Mouse (Mus musculus) midbrain, embryonic 15.5 days (tissue): ENCODE results near the gene Ctnnd2. TPM values are rescaled to one million over a fixed set of nuclear protein-coding genes. Genes with fewer than 3 reads are reported as not detected.
"Not testable (repeated sequence)": the region's sequence is repeated elsewhere in the genome, so short reads cannot be mapped to it uniquely, and the experiment has no call there.

Source experiments
- ATAC-seq: fragments of 200-750 bp; cut with Nextera tagmentation; replicated peaks from 2 replicates; pipeline ENCODE4 v1.8.0; 2017; ENCODE audit warnings: moderate TSS enrichment
- H3K27ac ChIP-seq: fragments of 300-500 bp; sonication (generic); 2 replicates; pipeline ENCODE4 v1.5.1; 2015; ENCODE audit warnings: mild to moderate bottlenecking, inconsistent platforms
- H3K27me3 ChIP-seq: fragments of 300-500 bp; sonication (generic); replicated peaks from 2 replicates; pipeline ENCODE4 v1.6.1; 2015; ENCODE audit warnings: inconsistent platforms
- H3K36me3 ChIP-seq: fragments of 300-500 bp; sonication (generic); replicated peaks from 2 replicates; pipeline ENCODE4 v1.6.1; 2015; ENCODE audit warnings: inconsistent platforms
- H3K4me1 ChIP-seq: fragments of 300-500 bp; sonication (generic); 2 replicates; pipeline ENCODE4 v1.6.1; 2015; ENCODE audit warnings: inconsistent platforms
- H3K4me2 ChIP-seq: fragments of 300-500 bp; sonication (generic); 2 replicates; pipeline ENCODE4 v1.6.1; 2015; ENCODE audit warnings: inconsistent platforms, mild to moderate bottlenecking, moderate library complexity
- H3K4me3 ChIP-seq: fragments of 300-500 bp; sonication (generic); 2 replicates; pipeline ENCODE4 v1.5.1; 2015; ENCODE audit warnings: mild to moderate bottlenecking, inconsistent platforms
- H3K9ac ChIP-seq: fragments of 300-500 bp; sonication (generic); 2 replicates; pipeline ENCODE4 v1.6.1; 2015; ENCODE audit warnings: mild to moderate bottlenecking, inconsistent platforms
- H3K9me3 ChIP-seq: fragments of 300-500 bp; sonication (generic); 2 replicates; pipeline ENCODE4 v1.6.1; 2016; ENCODE audit warnings: inconsistent platforms
- WGBS: fragments of 180-500 bp; shearing (Covaris S2); methylation state at CpG from one replicate; pipeline ENCODE4 v1.1.7; 2015; ENCODE audit warnings: mixed read lengths; 5-methylcytosine and 5-hydroxymethylcytosine counted together
- polyA plus RNA-seq: library from polyadenylated mRNA; unstranded; fragments of >200 nt; fragmentation: Nextera tagmentation; extraction: Ambion mirVana; gene quantifications from 2 replicates; pipeline ENCODE4 v1.2.1, GENCODE M21; 2015

Gene Ctnnd2
- polyA plus RNA-seq = 72.2 and 73.2 TPM in 2 replicates

DNA sequence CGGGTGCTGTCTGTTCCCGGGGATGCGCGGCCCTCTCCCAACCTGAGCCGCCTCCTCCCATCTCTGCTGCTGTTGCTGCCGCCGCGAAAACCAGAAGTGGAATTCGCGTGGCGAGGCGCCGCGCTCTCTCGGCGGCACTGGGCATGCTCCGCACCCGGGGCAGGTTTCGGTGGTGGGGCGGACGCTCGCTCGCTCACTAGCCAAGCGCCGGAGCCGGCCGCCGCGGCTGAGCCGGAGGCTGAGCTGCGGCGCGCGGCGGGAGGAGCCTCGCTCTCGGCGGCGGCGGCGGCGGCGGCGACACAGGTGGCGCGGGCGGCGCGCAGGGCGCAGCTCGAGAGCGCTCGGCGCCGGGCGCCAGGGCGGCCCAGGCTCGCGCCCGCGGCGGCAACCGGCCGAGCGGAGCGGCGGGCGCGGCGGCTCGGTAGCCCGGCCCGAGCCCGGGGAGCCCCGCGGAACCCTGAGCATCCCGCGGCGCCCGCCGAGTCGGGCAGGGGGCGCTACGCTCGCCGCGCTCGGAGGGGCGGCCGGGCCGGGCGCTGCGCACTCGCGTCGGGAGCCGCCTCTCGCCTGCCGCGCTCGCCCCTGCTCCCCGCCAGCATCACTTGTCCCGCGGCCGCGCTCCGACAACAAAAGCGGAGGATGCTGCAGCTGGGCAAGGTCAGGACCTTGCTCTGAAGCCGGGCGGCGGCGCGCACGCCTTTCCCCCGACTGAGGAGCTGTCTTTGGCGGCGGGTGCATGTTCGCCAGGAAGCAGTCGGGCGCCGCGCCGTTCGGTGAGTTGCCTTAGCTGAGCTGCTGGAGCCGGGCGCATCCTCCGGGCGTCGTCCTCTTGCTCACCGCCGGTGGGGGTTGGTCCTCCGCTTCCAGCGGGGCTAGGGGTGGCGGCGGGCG, at the start of gene Ctnnd2:
Gene Ctnnd2 (plus strand): TSS at position 203 of the 891 bp plus-strand sequence.
- Histone ChIP-seq H3K27ac (peak within 1 kb of the TSS; percentile 100), H3K4me1 (peaks cover 15% of the 10 kb centered on the region), H3K27me3 (no peaks in the 10 kb centered on the region), H3K4me3 (peak within 1 kb of the TSS; percentile 97), H3K4me2 (peak within 1 kb of the TSS; percentile 58), H3K9ac (peak within 1 kb of the TSS; percentile 98), H3K9me3 (no peaks in the 10 kb centered on the region), H3K36me3 (no peaks in the 10 kb centered on the region)
- WGBS = under 1% methylated on average over 134 of the region's 136 CpGs
- peak; percentile 93 for ATAC-seq

GRCm38 (mm10) chr15:30130705-30131104, 41.7 kb upstream of the Ctnnd2 start:
- ATAC-seq = no peak
- Histone ChIP-seq H3K9ac (no peak overlapping the region), H3K9me3 (no peaks in the 10 kb centered on the region), H3K27me3 (no peaks in the 10 kb centered on the region), H3K4me1 (no peaks in the 10 kb centered on the region), H3K36me3 (no peaks in the 10 kb centered on the region), H3K27ac (no peak overlapping the region), H3K4me2 (no peak overlapping the region), H3K4me3 (no peak overlapping the region)
- WGBS = 46% methylated on average over 6 of the region's 6 CpGs

- not testable (repeated sequence) for H3K27me3 ChIP-seq, H3K9me3 ChIP-seq, H3K36me3 ChIP-seq, H3K4me3 ChIP-seq, H3K27ac ChIP-seq, ATAC-seq, H3K4me2 ChIP-seq, H3K4me1 ChIP-seq, H3K9ac ChIP-seq
- 33% methylated on average over 1 of the region's 1 CpGs for WGBS
Measured at GRCm38 (mm10) chr15:30139626-30140025, 32.8 kb upstream of the Ctnnd2 start.

DNA sequence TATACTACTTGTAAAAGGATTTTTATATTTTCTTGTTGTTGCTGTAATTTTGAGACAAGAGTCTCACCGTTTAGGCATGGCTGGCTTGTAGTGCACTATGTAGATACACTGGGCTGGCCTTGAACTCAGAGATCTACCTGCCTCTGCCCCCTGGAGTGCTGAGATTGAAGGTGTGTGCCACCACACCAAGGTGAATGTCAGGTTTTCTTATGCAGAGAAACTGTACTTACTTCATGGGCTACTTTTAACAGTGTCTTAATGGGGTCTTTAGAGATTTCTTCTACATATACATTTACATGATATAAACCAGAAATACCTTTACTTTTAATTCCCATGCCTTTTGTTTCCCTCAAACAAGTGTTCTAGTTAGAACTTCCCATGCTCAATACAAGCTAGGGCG, 27.0 kb upstream of the Ctnnd2 start:
- H3K27me3 ChIP-seq = no peaks in the 10 kb centered on the region
- 86% methylated on average over 2 of the region's 2 CpGs for WGBS
- no peak overlapping the region for H3K4me3 ChIP-seq
- no peaks in the 10 kb centered on the region for H3K4me1 ChIP-seq
- no peak overlapping the region for H3K27ac ChIP-seq
- H3K4me2 ChIP-seq = no peak overlapping the region
- no peak for ATAC-seq
- no peaks in the 10 kb centered on the region for H3K9me3 ChIP-seq
- H3K9ac ChIP-seq = no peak overlapping the region
- H3K36me3 ChIP-seq = no peaks in the 10 kb centered on the region

- 40% methylated on average over 2 of the region's 2 CpGs for WGBS
- no peak overlapping the region for H3K27ac ChIP-seq
- no peak overlapping the region for H3K9ac ChIP-seq
- ATAC-seq = no peak
- no peaks in the 10 kb centered on the region for H3K4me1 ChIP-seq
- H3K4me2 ChIP-seq = no peak overlapping the region
- H3K4me3 ChIP-seq = no peak overlapping the region
- H3K9me3 ChIP-seq = no peaks in the 10 kb centered on the region
- no peaks in the 10 kb centered on the region for H3K27me3 ChIP-seq
- no peaks in the 10 kb centered on the region for H3K36me3 ChIP-seq
Measured at GRCm38 (mm10) chr15:30152176-30152575, 20.2 kb upstream of the Ctnnd2 start.

DNA sequence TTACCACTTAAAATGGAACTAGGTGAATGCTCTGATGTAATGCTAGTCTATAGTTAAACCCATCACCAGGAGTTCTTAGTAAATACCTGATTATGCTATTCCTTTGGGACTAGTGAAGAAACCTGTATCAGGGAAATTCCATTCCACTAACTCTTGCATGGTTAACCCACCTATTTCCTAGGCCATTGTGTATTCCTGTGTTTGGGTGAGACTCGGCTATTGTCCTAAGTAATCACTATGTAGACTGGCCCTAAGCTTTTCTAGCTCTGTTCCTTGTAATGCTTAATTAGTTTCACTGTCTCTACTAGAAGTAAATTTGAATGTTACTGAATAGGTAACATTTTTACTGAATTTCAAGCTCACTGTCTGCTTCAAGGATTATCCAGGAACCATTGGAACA, 14.4 kb upstream of the Ctnnd2 start:
- 100% methylated on average over 1 of the region's 1 CpGs for WGBS

DNA sequence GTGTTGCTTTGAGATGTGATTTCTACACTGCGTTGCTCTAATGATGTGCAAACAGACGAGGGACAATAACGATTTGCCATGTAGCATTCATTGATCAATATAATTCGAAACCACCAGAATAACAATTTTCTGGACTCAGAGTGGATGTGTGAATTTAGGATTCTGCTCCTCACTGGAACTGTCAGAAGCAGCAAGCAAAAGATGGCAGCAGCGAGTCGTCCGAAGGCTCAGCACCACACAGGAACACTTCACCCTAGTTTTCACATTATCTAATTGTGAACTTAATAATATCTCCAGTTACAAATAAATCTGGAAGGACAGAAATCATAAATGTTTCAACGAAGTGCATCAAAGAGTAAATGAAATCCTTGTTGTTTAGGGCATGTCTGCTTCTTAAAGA, 2.4 kb upstream of the Ctnnd2 start:
- H3K4me1 ChIP-seq = peaks cover 12% of the 10 kb centered on the region
- H3K27me3 ChIP-seq = no peaks in the 10 kb centered on the region
- no peak overlapping the region for H3K4me3 ChIP-seq
- H3K36me3 ChIP-seq = no peaks in the 10 kb centered on the region
- WGBS = 68% methylated on average over 8 of the region's 8 CpGs
- H3K9ac ChIP-seq = no peak overlapping the region
- H3K4me2 ChIP-seq = no peak overlapping the region
- H3K27ac ChIP-seq = no peak overlapping the region
- no peaks in the 10 kb centered on the region for H3K9me3 ChIP-seq
- no peak for ATAC-seq

More for the DNA sequence above, 14.4 kb upstream of the Ctnnd2 start:
- no peak overlapping the region for H3K27ac ChIP-seq
- H3K9ac ChIP-seq = no peak overlapping the region
- no peak overlapping the region for H3K4me2 ChIP-seq
- H3K9me3 ChIP-seq = no peaks in the 10 kb centered on the region
- H3K27me3 ChIP-seq = no peaks in the 10 kb centered on the region
- 0 out of 2 replicates have a peak, but pooled peaks cover 4% of the 10 kb centered on the region for H3K4me1 ChIP-seq
- H3K36me3 ChIP-seq = no peaks in the 10 kb centered on the region
- ATAC-seq = no peak
- no peak overlapping the region for H3K4me3 ChIP-seq

DNA sequence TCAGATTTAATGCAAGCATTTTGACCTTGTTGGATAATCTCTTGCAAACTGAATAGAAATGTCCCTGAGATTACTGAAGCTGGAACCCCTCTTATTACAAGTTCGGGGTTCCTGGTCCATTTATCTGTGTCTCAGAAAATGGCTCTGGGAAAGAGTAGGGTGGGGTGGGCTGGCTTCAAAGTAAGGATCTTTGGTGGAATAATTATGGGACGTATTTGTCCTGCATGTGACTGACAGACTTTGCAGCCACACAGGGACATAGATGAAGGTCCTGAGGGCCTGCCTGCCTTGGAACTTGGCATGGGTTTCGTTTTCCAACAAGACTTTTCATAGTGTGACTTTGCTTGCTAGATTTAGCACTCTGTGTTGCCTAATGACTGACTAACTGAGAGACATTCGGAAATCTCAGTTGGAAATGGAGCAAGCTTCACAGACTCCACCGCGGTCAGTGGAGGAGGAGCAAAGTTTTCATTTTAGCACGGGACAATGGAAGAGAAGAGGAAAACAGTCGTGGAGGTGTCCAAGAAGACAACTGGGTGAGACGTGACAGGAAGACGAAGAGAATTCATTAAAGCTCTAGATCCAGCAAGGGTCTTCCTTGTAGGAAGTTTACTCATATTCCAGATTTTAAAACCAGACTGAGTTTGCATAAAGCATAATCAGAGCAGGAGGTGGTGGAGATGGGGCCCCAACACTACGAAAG, 749 bp upstream of the Ctnnd2 start:
- Histone ChIP-seq H3K4me3 (peak overlapping the region; percentile 97), H3K9ac (peak overlapping the region; percentile 98), H3K9me3 (no peaks in the 10 kb centered on the region), H3K4me1 (peaks cover 15% of the 10 kb centered on the region), H3K4me2 (peak overlapping the region; percentile 58), H3K36me3 (no peaks in the 10 kb centered on the region), H3K27ac (peak overlapping the region; percentile 100), H3K27me3 (no peaks in the 10 kb centered on the region)
- 14% methylated on average over 11 of the region's 11 CpGs for WGBS
- ATAC-seq = no peak

GRCm38 (mm10) chr15:30173370-30173941, 1.1 kb downstream of the Ctnnd2 start:
- H3K36me3 ChIP-seq = no peaks in the 10 kb centered on the region
- peaks cover 15% of the 10 kb centered on the region for H3K4me1 ChIP-seq
- H3K9me3 ChIP-seq = no peaks in the 10 kb centered on the region
- H3K4me3 ChIP-seq = peak overlapping the region; percentile 97
- peak overlapping the region; percentile 100 for H3K27ac ChIP-seq
- peak overlapping the region; percentile 58 for H3K4me2 ChIP-seq
- peak; percentile 80 for ATAC-seq
- H3K9ac ChIP-seq = peak overlapping the region; percentile 98
- under 1% methylated on average over 29 of the region's 29 CpGs for WGBS
- H3K27me3 ChIP-seq = no peaks in the 10 kb centered on the region

DNA sequence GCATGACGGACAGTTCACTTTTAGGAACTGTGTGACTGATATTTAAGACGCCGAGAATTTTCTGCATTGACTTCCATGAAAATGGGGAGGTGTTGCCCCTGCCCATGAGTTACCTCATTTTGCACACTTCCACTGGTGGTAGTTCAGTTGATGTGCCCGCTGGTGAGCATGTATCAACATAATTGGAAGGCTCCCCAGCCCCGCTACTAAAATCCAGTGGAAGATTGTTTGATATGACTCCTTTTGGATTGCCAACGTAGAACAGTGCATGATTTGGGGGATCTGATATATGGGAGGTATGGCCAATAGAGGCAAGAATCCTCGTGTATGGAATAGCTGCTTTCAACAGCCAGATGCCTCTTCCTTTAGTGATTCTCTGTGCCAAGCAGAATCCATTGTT, 1.9 kb downstream of the Ctnnd2 start:
- H3K4me1 ChIP-seq = peaks cover 15% of the 10 kb centered on the region
- peak overlapping the region; percentile 97 for H3K4me3 ChIP-seq
- no peaks in the 10 kb centered on the region for H3K9me3 ChIP-seq
- no peak for ATAC-seq
- peak overlapping the region; percentile 98 for H3K9ac ChIP-seq
- no peaks in the 10 kb centered on the region for H3K36me3 ChIP-seq
- peak overlapping the region; percentile 58 for H3K4me2 ChIP-seq
- no peaks in the 10 kb centered on the region for H3K27me3 ChIP-seq
- 20% methylated on average over 7 of the region's 7 CpGs for WGBS
- peak overlapping the region; percentile 100 for H3K27ac ChIP-seq

GRCm38 (mm10) chr15:30184020-30184419, 11.6 kb downstream of the Ctnnd2 start:
- Histone ChIP-seq H3K4me2 (no peak overlapping the region), H3K9me3 (no peaks in the 10 kb centered on the region), H3K36me3 (no peaks in the 10 kb centered on the region), H3K27me3 (no peaks in the 10 kb centered on the region), H3K27ac (no peak overlapping the region), H3K4me3 (no peak overlapping the region), H3K9ac (no peak overlapping the region), H3K4me1 (no peaks in the 10 kb centered on the region)
- ATAC-seq = no peak
- 93% methylated on average over 7 of the region's 7 CpGs for WGBS

GRCm38 (mm10) chr15:30190872-30191271, 18.5 kb downstream of the Ctnnd2 start:
- no peak overlapping the region for H3K27ac ChIP-seq
- H3K9ac ChIP-seq = no peak overlapping the region
- no peaks in the 10 kb centered on the region for H3K9me3 ChIP-seq
- ATAC-seq = no peak
- H3K4me3 ChIP-seq = no peak overlapping the region
- no peaks in the 10 kb centered on the region; the same call in 1 of the 2 replicates for H3K4me1 ChIP-seq
- H3K27me3 ChIP-seq = no peaks in the 10 kb centered on the region
- H3K4me2 ChIP-seq = no peak overlapping the region
- no peaks in the 10 kb centered on the region for H3K36me3 ChIP-seq
